Mouse (Mus musculus): Measurements from ENCODE around the gene Fbp1.
"Not testable (repeated sequence)": the region's sequence is repeated elsewhere in the genome, so short reads cannot be mapped to it uniquely, and the experiment has no call there.

Gene Fbp1

DNA sequence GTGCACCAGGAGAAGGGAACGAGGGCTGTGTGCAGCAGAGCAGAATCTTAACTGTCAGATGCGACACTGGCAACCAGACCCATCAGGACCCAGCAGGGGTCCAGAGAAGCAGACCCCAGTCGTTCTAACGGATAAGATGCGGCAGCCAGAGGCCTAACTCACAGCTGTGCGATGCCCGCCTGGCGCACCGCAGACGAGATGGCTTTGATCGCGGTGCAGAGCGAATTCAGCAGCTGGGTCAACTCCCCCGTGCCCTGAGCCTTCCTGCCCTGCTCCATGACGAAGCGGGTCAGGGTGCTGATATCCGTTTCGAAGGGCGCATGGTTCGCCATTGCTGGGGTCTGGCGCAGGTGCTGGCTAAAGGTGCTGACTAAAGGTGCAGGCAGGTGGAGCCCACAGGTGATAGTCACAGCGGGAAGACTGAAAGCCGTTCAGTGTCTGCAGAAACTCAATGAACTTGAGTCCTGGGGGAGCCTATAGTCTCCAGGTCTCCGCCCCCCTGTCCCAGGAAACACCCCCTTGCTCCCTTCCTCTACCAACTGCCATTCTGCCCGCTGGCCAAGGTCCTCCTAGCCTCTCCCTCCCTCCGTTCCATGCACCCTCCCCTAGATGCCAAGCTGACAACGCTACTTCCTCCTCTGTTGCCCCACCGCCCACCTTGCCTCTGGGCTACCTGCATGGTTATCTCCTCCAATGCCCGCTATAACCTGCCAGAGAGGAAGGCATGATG lies at the start of gene Fbp1:
Gene Fbp1, minus strand, starts transcription at position 571 of the 730 bp plus-strand sequence.
- DNase-seq (ENCODE audit: low spot score), result no peak

DNA sequence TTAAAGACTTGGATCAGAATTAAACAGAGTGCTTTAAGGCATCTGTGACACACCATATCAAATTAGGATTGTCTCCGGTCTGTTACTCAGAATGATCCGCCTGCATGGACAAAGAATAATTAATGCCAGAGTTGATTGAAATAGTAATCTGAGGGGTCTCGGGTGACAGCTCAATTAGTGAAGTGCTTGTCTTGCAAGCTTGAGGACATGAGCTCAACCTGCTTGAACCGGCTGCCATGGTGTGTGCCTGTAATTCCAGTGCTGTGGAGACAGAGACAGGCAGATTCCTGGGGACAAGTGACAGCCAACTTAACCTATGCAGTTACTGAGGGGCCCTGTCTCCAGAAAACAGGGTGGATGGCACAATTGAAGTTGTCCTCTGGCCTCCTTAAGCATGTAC lies 44.4 kb upstream of the Fbp1 start:
- no peak for DNase-seq (ENCODE audit: low spot score)

- DNase-seq (ENCODE audit: low spot score), result no peak
These were observed 41.8 kb upstream of the Fbp1 start for GRCm38 (mm10) chr13:62929766-62930389.

DNA sequence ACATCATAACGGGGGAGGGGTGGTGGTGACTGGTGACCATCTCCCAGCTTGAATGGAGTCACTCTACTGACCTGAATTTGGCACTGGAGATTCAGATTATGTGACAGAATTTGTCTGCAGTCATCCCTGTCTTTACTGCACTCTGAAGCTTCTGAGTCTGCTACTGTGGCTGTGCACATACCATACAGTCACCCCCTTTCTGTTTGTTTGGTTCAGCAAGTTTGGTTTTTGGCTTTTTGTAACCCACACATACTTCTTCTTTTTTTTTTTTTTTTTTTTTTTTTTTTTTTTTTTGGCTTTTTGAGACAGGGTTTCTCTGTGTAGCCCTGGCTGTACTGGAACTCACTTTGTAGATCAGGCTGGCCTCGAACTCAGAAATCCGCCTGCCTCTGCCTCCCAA lies 41.1 kb upstream of the Fbp1 start:
- DNase-seq (ENCODE audit: low spot score), result not testable (repeated sequence)

DNA sequence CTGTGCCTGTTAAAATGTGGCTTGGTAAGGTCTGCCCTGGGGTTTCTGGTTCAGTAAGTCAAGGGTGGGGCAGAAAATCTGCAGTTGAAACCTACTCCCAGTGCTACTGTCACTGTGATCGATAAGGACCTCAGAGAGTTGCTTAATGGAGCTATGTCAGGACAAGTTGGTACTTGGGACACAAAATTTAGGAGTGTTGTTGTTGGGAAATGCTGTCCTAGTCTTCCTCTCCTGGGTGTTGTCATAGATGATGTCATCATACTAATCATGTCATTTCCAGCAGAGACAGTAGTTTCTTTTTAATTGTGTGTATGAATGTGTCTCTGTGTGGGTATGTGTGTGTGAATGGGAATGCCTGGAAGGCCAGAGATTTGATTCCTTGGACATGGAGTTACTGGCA lies 39.4 kb upstream of the Fbp1 start:
- no peak for DNase-seq (ENCODE audit: low spot score)

GRCm38 (mm10) chr13:62926479-62926878 lies 38.4 kb upstream of the Fbp1 start:
- DNase-seq (ENCODE audit: low spot score), result no peak

DNA sequence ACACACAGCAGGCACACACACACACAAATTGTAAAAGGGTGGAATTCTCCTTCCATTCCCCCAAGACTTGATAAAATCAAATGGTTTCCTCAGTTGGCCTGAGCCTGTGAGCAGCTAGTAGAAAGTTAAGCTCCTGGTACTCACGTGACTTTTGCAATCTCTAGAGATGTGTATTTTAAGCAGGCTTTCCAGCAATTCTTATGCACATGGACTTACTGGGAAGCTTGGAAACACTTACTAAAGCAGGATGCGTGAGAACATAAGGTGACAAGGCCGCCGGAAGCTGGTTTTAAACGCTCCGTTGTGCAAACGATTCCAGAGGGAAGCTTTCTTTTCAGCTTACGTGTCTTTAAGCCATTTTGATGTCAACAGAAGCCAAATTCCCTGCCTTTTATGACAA lies 35.1 kb upstream of the Fbp1 start:
- DNase-seq (ENCODE audit: low spot score), result no peak

GRCm38 (mm10) chr13:62922645-62923044 lies 34.6 kb upstream of the Fbp1 start:
- DNase-seq (ENCODE audit: low spot score), result no peak

DNA sequence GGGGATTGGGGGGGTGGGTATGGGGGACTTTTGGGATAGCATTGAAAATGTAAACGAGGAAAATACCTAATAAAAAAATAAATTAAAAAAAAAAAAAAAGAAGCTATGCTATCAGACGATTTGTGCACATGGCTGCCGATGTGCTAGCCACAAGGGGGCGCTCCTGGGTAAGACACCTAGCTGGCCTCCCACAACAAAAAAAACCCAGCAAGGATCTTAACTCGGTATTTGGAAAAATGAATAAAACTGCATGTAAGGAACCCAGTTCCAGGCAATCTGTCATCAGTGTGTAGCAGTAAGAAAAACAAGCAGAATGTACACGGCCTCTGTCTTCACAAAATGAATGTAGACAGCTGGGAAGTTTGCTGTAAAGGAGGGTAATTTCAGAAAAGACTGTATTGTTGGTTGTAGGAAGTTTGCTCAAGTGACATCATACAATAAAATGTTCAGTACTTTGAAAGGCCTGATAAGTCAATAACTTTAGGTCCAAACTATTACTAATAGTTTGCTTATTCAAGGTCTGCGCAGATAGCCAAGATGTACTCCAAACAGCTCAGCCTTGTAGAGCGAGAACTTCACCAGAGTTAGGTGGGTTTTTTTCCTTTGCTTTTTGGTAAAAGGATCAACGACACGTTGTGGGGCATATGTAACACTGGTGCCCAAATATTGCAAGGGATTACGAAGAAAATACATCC lies 31.7 kb upstream of the Fbp1 start:
- DNase-seq (ENCODE audit: low spot score), result peak; percentile 17

DNA sequence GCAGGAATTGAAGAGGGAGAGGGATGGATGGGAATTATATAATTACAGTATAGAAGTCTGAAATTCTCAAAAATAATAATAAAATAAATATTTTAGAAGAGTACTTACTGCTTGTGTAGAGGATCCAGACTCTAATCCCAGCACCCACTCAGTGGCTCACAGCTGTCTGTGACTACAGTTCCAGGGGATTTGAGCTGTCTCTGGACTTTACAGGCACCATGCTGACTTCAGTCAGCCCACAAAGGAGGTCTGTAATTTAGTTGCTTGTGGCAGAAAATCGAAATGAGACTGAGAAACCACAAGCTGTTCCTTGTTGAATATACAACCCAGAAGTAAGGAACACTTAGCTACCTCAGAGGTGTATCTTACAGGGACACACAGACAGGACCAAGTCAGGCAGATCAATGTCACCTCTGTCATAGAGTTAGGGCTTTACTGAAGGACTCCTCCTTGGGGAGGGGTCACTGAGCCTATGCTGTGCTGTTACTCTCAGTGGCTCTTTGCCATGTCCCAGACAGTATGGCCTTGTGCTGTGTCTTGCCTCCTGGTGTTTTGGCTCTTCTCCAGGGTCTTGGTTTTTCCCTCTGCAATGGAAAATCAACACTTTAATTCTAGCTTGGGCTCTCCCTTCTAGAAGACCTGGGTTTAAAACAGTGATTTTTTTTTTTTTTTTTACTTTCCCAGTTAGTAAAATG lies 29.5 kb upstream of the Fbp1 start:
- DNase-seq (ENCODE audit: low spot score), result no peak

GRCm38 (mm10) chr13:62916675-62917074 lies 28.6 kb upstream of the Fbp1 start:
- DNase-seq (ENCODE audit: low spot score), result no peak

- DNase-seq (ENCODE audit: low spot score), result no peak
These were observed 23.5 kb upstream of the Fbp1 start for GRCm38 (mm10) chr13:62911575-62911974.

DNA sequence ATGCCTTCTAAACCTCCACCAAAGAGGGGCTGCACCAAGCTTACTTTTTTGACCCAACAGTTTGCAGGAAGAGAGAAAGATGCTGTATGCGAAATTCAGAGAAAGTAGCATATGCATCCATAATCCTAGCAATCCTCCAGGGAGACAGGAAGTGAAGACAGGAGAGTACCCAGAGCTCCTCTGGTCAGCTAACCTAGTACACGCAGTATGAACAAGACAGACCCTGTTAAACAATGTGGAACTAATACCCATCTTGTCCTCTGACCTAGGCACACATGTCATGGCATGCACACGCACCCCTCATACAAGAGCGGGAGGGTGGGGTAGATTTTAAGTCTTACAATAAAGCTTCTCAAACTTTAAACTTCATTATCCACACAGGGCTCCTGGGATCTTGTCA lies 22.1 kb upstream of the Fbp1 start:
- no peak for DNase-seq (ENCODE audit: low spot score)

GRCm38 (mm10) chr13:62909776-62910175 lies 21.7 kb upstream of the Fbp1 start:
- DNase-seq (ENCODE audit: low spot score), result no peak

DNA sequence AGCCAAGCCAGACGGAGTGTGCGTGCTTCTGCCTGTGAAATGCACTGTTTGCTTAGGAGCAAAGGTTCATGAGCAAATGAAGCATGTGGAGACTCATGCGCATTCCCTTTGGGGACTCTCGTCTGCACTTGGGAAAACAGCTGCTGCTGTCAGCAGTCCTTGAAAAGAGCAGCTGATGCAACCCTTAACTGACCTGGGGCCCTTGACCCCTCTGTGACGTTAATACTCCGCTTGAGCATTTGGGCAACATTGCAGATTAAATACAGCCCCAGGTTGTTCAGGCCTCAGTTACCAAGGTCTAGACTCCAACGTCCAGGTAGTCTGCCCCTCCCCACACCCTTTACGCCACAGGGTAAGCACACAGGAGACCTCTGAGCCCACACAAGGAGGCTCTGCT lies 20.1 kb upstream of the Fbp1 start:
- DNase-seq (ENCODE audit: low spot score), result no peak

GRCm38 (mm10) chr13:62907527-62908162 lies 19.6 kb upstream of the Fbp1 start:
- no peak for DNase-seq (ENCODE audit: low spot score)

DNA sequence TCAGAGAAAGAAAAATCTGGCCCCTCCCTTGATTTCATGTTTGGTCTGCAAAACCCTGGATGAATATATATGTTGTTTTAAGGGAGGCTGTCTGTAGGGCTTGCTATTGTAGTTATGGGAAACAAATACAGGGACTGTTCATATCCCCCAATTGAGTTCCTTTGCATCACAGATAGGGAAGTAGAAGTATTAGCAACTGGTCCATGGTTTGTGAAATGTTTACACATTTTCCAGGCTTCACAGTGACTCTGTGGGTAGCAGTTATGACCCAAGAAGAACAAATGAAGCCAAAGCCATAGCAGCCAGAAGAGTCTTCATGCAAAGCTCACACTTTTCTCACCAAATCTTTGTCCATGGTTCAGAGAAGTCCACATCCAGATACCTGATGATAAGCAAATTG lies 13.1 kb upstream of the Fbp1 start:
- no peak for DNase-seq (ENCODE audit: low spot score)

- no peak for DNase-seq (ENCODE audit: low spot score)
These were observed 10.0 kb upstream of the Fbp1 start for GRCm38 (mm10) chr13:62897927-62898646.

- DNase-seq (ENCODE audit: low spot score), result no peak
These were observed 5.2 kb upstream of the Fbp1 start for GRCm38 (mm10) chr13:62893044-62893842.

- DNase-seq (ENCODE audit: low spot score), result no peak
These were observed 1.2 kb upstream of the Fbp1 start for GRCm38 (mm10) chr13:62889311-62889710.

DNA sequence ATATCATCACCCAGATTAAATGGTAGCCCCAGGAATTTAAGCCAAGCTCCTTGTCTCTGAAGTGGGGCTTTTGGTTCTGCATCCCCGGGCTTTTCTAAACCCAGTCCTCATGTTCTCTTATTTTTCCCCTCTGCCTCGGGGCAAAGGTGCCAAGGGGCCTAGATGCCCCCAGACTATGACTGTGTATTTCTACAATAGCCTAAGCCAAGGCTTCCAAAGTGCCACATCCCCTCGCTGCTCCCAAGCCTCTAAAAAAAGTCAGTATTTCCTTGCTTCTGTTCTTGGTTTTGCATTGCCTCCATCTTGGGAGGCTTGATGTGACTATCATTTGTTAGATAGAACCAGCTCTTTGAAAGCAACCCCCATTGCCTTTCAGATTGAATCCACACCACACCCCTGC lies 3.5 kb downstream of the Fbp1 start:
- no peak for DNase-seq (ENCODE audit: low spot score)
